Comparison of ENCODE assay signal across 8 mouse cellular contexts in the genomic region with DNA sequence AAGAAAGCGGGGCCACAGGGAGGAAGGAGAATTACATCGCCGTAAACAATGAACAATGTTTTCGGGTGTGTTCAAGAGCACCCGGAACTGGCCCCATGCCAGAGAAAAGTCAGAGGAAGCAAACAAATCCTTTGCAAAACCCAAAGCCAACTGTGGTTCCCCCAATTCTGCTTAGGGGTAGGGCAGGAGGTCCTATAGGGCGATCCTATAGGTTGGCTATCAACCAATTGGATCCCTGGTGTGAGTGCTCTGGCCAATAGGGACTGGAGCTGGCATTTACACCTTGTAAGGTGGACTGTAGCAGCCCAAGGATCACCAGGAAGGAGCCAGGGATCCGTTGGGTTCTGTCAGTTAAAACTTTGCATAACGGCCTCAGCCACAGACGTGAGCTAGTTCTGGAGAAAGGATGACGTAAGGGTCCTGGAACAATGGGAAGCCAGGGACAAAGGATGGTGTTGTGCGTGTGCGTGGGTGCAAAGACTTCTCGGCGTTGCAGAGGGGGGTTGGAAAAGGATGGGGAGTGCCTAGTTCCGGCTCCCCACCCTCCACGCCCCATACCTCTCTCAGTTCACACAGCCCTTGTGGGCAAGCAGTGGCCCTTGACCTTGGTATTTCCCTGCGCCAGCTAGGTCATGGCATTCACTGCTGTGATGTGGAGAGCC. TPM values are rescaled to one million over a fixed set of nuclear protein-coding genes. Genes with fewer than 3 reads are reported as not detected.
DNase-seq lines count a peak whose midpoint lies in the region; ATAC-seq lines count a peak whose summit lies in the region.

No protein-coding gene starts in this region.

- peak; percentile 54 for DNase-seq in adrenal gland, postnatal 10 days
- DNase-seq in adrenal gland, adult 8-10 months = no peak
- DNase-seq in NIH3T3 (ENCODE audit: low read depth) = peak; percentile 44
- DNase-seq in telencephalon, adult 2 months (ENCODE audit: low read depth, low spot score) = peak; percentile 38
- no peak for DNase-seq in spleen, postnatal 36 days (ENCODE audit: low spot score in 2 of 2)
- DNase-seq in cerebellum, adult 8-10 months = no peak

- H3K4me2 ChIP-seq in heart, embryonic 14.5 days (ENCODE audit: low read length) = no peak overlapping the region
- peak overlapping the region; percentile 32 for H3K4me2 ChIP-seq in liver, embryonic 12.5 days

- ATAC-seq in heart, embryonic 14.5 days (ENCODE audit: insufficient number of reproducible peaks, insufficient read depth, low FRiP score, low read depth) = peak; percentile 24
- ATAC-seq in liver, embryonic 12.5 days = peak; percentile 84

- peaks cover 36 to 39% of the 10 kb centered on the region in 2 experiments for H3K4me1 ChIP-seq in heart, embryonic 14.5 days (ENCODE audit: control insufficient read depth in 2 of 2, insufficient read depth in 2 of 2, low read length in 2 of 2)
- peaks cover 53% of the 10 kb centered on the region for H3K4me1 ChIP-seq in liver, embryonic 12.5 days

- no peaks in the 10 kb centered on the region for H3K27me3 ChIP-seq in heart, embryonic 14.5 days (ENCODE audit: control insufficient read depth, insufficient read depth, low read length)
- 0 out of 2 replicates have a peak, but pooled peaks cover 2% of the 10 kb centered on the region for H3K27me3 ChIP-seq in liver, embryonic 12.5 days (replicated peaks)

- H3K9ac ChIP-seq in heart, embryonic 14.5 days (ENCODE audit: low read length) = no peak overlapping the region
- no peak overlapping the region for H3K9ac ChIP-seq in liver, embryonic 12.5 days

- WGBS in heart, embryonic 14.5 days = 59% methylated on average over 17 of the region's 17 CpGs
- 56% methylated on average over 17 of the region's 17 CpGs for WGBS in liver, embryonic 12.5 days (ENCODE audit: insufficient replicate concordance)

- H3K27ac ChIP-seq in heart, embryonic 14.5 days (replicated peaks in 1 of 2; ENCODE audit: control insufficient read depth in 1 of 2, insufficient read depth in 1 of 2, low read depth in 2 of 2, low read length in 2 of 2) = peak overlapping the region; percentile 47 to 67
- peak overlapping the region; percentile 48; the same call in 1 of the 2 replicates for H3K27ac ChIP-seq in liver, embryonic 12.5 days

- no peaks in the 10 kb centered on the region for H3K9me3 ChIP-seq in heart, embryonic 14.5 days (ENCODE audit: control insufficient read depth, low read length)
- no peaks in the 10 kb centered on the region for H3K9me3 ChIP-seq in liver, embryonic 12.5 days (replicated peaks)

- H3K36me3 ChIP-seq in heart, embryonic 14.5 days (ENCODE audit: control insufficient read depth, insufficient read depth, low read length) = no peaks in the 10 kb centered on the region
- H3K36me3 ChIP-seq in liver, embryonic 12.5 days = no peaks in the 10 kb centered on the region

- no peak overlapping the region for H3K4me3 ChIP-seq in heart, embryonic 14.5 days (ENCODE audit: control insufficient read depth in 1 of 2, insufficient read depth in 1 of 2, low read depth in 1 of 2, low read length in 2 of 2)
- H3K4me3 ChIP-seq in liver, embryonic 12.5 days = peak overlapping the region; percentile 3; the same call in 1 of the 2 replicates

RNA-seq across cellular contexts. Expression of a gene that starts 34.5 kb away (rescaled TPM):
- total RNA-seq in adrenal gland, postnatal 10 days (2021) = 100 to 1,000 TPM; 109 to 128 TPM
- 10 to 100 TPM; 59.8 to 89.0 (median 74.4) TPM for total RNA-seq in adrenal gland, adult 8-10 months (2022)
- polyA plus RNA-seq in heart, embryonic 14.5 days (2014; fragmentation: Nextera tagmentation; extraction: Ambion mirVana) = 181 and 194 TPM in 2 replicates
- polyA plus RNA-seq in liver, embryonic 12.5 days (2016; fragmentation: Nextera tagmentation; extraction: Ambion mirVana) = 161 and 169 TPM in 2 replicates

RNA-seq across cellular contexts. Expression of a gene that starts 46.0 kb away (rescaled TPM):
- total RNA-seq in adrenal gland, postnatal 10 days (2021) = 100 to 1,000 TPM; 104 to 137 TPM
- total RNA-seq in adrenal gland, adult 8-10 months (2022) = 100 to 1,000 TPM in 3 of 4 experiments, 10 to 100 TPM in 1; 95.5 to 188 (median 137) TPM
- 120 TPM in 2 replicates for polyA plus RNA-seq in heart, embryonic 14.5 days (2014; fragmentation: Nextera tagmentation; extraction: Ambion mirVana)
- 170 and 173 TPM in 2 replicates for polyA plus RNA-seq in liver, embryonic 12.5 days (2016; fragmentation: Nextera tagmentation; extraction: Ambion mirVana)

Comparison
In these comparisons a context has a peak if more than half of its experiments do, and no peak if none do; other contexts are left out.
1. DNase-seq: peak in adrenal gland, postnatal 10 days (single experiment), NIH3T3 (single experiment) and telencephalon, adult 2 months (single experiment); none in adrenal gland, adult 8-10 months (single experiment), spleen, postnatal 36 days (0 of 2) and cerebellum, adult 8-10 months (single experiment).